Mouse (Mus musculus): ENCODE measurements around the gene Gm10031. TPM values are rescaled to one million over a fixed set of nuclear protein-coding genes. Genes with fewer than 3 reads are reported as not detected.
A peak's percentile ranks its signal among the peaks of the same experiment; 100 is the strongest.

The Gm10031 gene
- total RNA-seq, 1 experiment, result 20.3 TPM

DNA sequence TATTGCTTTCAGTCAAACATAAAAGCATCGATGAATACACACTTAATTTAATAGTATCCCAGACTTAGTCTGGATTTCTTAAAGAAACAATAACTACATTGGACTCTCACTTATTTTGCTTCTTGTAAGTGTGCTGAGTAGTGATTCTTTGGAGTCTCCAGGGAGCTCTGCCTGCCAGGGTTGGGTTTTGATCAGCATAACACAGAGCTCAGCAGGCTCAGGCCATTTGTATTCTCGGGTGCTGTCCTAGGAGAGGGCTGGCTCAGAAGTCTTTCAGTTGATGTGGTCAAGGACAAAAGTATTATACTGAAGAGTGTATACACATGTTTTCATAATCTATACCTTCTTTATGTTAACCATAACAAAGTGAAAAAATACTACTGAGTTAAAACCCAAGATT lies 41.5 kb downstream of the Gm10031 start:
- TF ChIP-seq ZNF384 (IDR thresholded peaks at IDR 0.05; ENCODE audit: low read depth, low read length), result no peak
- TF ChIP-seq CHD2 (IDR thresholded peaks at IDR 0.05; ENCODE audit: low read depth, low read length), result no peak
- no peak for TF ChIP-seq HCFC1 (IDR thresholded peaks at IDR 0.05; ENCODE audit: borderline replicate concordance, insufficient read depth, low read length)
- TF ChIP-seq MAFK (IDR thresholded peaks at IDR 0.05; ENCODE audit: insufficient read depth, low read depth, low read length), result no peak
- TF ChIP-seq ZC3H11A (IDR thresholded peaks at IDR 0.05; ENCODE audit: borderline replicate concordance, low read depth, low read length), result no peak
- no peak overlapping the region; the same call in 1 of the 2 replicates for H3K27ac ChIP-seq (ENCODE audit: insufficient read depth, low read depth, low read length, poor library complexity, severe bottlenecking)
- in situ Hi-C loops (cut with MboI; ENCODE audit: low sequenced_read_pairs in 2 of 2, unreplicated experiment in 2 of 2), result no loop called here
- no peaks in the 10 kb centered on the region for H3K9me3 ChIP-seq (ENCODE audit: control insufficient read depth, insufficient read depth, low read depth, low read length)
- peaks cover 7 to 10% of the 10 kb centered on the region in 2 experiments; a peak in 3 of 4 replicates for H3K4me1 ChIP-seq (ENCODE audit: control insufficient read depth in 2 of 2, insufficient read depth in 2 of 2, low read length in 2 of 2, poor library complexity in 1 of 2)
- DNase-seq (ENCODE audit: low read depth, low spot score), result no peak
- 0 out of 4 replicates have a peak overlapping the region, but pooled peaks of 1 of the 2 experiments have one; percentile 25 for H3K4me3 ChIP-seq (ENCODE audit: insufficient read depth in 1 of 2, low read depth in 1 of 2, low read length in 2 of 2, poor library complexity in 1 of 2, severe bottlenecking in 1 of 2)
- no peaks in the 10 kb centered on the region for H3K36me3 ChIP-seq (ENCODE audit: control insufficient read depth, insufficient read depth, low read length, poor library complexity, severe bottlenecking)
- no peak overlapping the region for H3K9ac ChIP-seq (ENCODE audit: insufficient read depth, low read depth, low read length, poor library complexity, severe bottlenecking)

DNA sequence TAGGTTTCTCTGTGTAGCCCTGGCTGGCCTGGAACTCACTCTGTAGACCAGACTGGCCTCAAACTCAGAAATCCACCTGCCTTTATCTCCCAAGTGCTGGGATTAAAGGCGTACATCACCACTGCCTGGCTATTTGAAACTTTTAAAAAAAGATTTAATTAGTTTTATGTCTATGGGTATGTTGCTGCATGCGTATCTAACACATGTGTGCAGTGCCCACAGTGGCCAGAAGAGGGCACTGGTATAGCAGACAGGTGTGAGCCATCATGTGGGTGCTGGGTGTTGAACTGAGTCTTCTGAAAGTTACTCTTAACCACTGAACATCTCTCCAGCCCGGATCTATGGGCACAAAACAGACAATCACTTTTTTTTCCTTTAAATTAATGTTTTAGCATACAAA lies 42.3 kb downstream of the Gm10031 start:
- peak; percentile 65 for DNase-seq (ENCODE audit: low read depth, low spot score)
- no peak overlapping the region; the same call in 1 of the 2 replicates for H3K27ac ChIP-seq (ENCODE audit: insufficient read depth, low read depth, low read length, poor library complexity, severe bottlenecking)
- in situ Hi-C loops (cut with MboI; ENCODE audit: low sequenced_read_pairs in 2 of 2, unreplicated experiment in 2 of 2), result no loop called here
- no peak for TF ChIP-seq ZC3H11A (IDR thresholded peaks at IDR 0.05; ENCODE audit: borderline replicate concordance, low read depth, low read length)
- TF ChIP-seq ZNF384 (IDR thresholded peaks at IDR 0.05; ENCODE audit: low read depth, low read length), result peak; percentile 67; the same call in 1 of the 2 replicates
- TF ChIP-seq MAFK (IDR thresholded peaks at IDR 0.05; ENCODE audit: insufficient read depth, low read depth, low read length), result no peak
- no peak for TF ChIP-seq HCFC1 (IDR thresholded peaks at IDR 0.05; ENCODE audit: borderline replicate concordance, insufficient read depth, low read length)
- TF ChIP-seq CHD2 (IDR thresholded peaks at IDR 0.05; ENCODE audit: low read depth, low read length), result no peak
- no peak overlapping the region for H3K4me3 ChIP-seq (ENCODE audit: insufficient read depth in 1 of 2, low read depth in 1 of 2, low read length in 2 of 2, poor library complexity in 1 of 2, severe bottlenecking in 1 of 2)
- no peaks in the 10 kb centered on the region for H3K9me3 ChIP-seq (ENCODE audit: control insufficient read depth, insufficient read depth, low read depth, low read length)
- H3K36me3 ChIP-seq (ENCODE audit: control insufficient read depth, insufficient read depth, low read length, poor library complexity, severe bottlenecking), result no peaks in the 10 kb centered on the region
- peaks cover 5 to 10% of the 10 kb centered on the region in 2 experiments; a peak in 3 of 4 replicates for H3K4me1 ChIP-seq (ENCODE audit: control insufficient read depth in 2 of 2, insufficient read depth in 2 of 2, low read length in 2 of 2, poor library complexity in 1 of 2)
- no peak overlapping the region for H3K9ac ChIP-seq (ENCODE audit: insufficient read depth, low read depth, low read length, poor library complexity, severe bottlenecking)

DNA sequence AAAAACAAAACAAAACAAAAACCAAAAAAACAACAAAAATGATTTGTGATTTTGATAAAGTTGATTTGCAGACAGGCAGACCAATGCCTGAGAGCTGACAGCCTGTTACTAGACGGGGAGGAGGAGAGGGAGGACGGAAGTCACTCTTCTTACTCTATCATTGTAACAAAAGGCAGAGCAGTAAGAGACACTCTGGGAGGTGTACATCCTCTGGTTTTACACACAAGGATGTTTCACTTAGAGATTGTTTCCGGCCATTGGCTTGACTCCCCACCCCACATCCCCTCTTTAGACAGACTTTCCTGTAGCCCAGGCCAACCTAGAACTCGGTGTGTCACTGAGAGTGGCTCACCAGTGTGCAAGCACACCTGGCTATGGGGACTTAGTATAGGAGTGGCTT lies 45.8 kb downstream of the Gm10031 start:
- no peak for DNase-seq (ENCODE audit: low read depth, low spot score)
- Histone ChIP-seq H3K36me3 (ENCODE audit: control insufficient read depth, insufficient read depth, low read length, poor library complexity, severe bottlenecking) (no peaks in the 10 kb centered on the region), H3K4me3 (ENCODE audit: insufficient read depth in 1 of 2, low read depth in 1 of 2, low read length in 2 of 2, poor library complexity in 1 of 2, severe bottlenecking in 1 of 2) (no peak overlapping the region), H3K9ac (ENCODE audit: insufficient read depth, low read depth, low read length, poor library complexity, severe bottlenecking) (no peak overlapping the region), H3K9me3 (ENCODE audit: control insufficient read depth, insufficient read depth, low read depth, low read length) (no peaks in the 10 kb centered on the region), H3K4me1 (ENCODE audit: control insufficient read depth in 2 of 2, insufficient read depth in 2 of 2, low read length in 2 of 2, poor library complexity in 1 of 2) (peaks cover 5 to 10% of the 10 kb centered on the region in 2 experiments; a peak in 2 of 4 replicates), H3K27ac (ENCODE audit: insufficient read depth, low read depth, low read length, poor library complexity, severe bottlenecking) (no peak overlapping the region)
- TF ChIP-seq ZNF384 (IDR thresholded peaks at IDR 0.05; ENCODE audit: low read depth, low read length), result no peak
- no peak for TF ChIP-seq CHD2 (IDR thresholded peaks at IDR 0.05; ENCODE audit: low read depth, low read length)
- TF ChIP-seq HCFC1 (IDR thresholded peaks at IDR 0.05; ENCODE audit: borderline replicate concordance, insufficient read depth, low read length), result no peak
- no peak for TF ChIP-seq ZC3H11A (IDR thresholded peaks at IDR 0.05; ENCODE audit: borderline replicate concordance, low read depth, low read length)
- TF ChIP-seq MAFK (IDR thresholded peaks at IDR 0.05; ENCODE audit: insufficient read depth, low read depth, low read length), result no peak
- in situ Hi-C loops (cut with MboI; ENCODE audit: low sequenced_read_pairs in 2 of 2, unreplicated experiment in 2 of 2), result no loop called here

- Histone ChIP-seq H3K4me1 (ENCODE audit: control insufficient read depth in 2 of 2, insufficient read depth in 2 of 2, low read length in 2 of 2, poor library complexity in 1 of 2) (0 out of 4 replicates have a peak, but pooled peaks cover 2 to 3% of the 10 kb centered on the region in 2 experiments), H3K27ac (ENCODE audit: insufficient read depth, low read depth, low read length, poor library complexity, severe bottlenecking) (no peak overlapping the region), H3K36me3 (ENCODE audit: control insufficient read depth, insufficient read depth, low read length, poor library complexity, severe bottlenecking) (no peaks in the 10 kb centered on the region), H3K4me3 (ENCODE audit: insufficient read depth in 1 of 2, low read depth in 1 of 2, low read length in 2 of 2, poor library complexity in 1 of 2, severe bottlenecking in 1 of 2) (no peak overlapping the region), H3K9me3 (ENCODE audit: control insufficient read depth, insufficient read depth, low read depth, low read length) (no peaks in the 10 kb centered on the region), H3K9ac (ENCODE audit: insufficient read depth, low read depth, low read length, poor library complexity, severe bottlenecking) (no peak overlapping the region)
- no peak for DNase-seq (ENCODE audit: low read depth, low spot score)
- in situ Hi-C loops (cut with MboI; ENCODE audit: low sequenced_read_pairs in 2 of 2, unreplicated experiment in 2 of 2), result no loop called here
- TF ChIP-seq ZNF384 (IDR thresholded peaks at IDR 0.05; ENCODE audit: low read depth, low read length) (no peak), HCFC1 (IDR thresholded peaks at IDR 0.05; ENCODE audit: borderline replicate concordance, insufficient read depth, low read length) (no peak), ZC3H11A (IDR thresholded peaks at IDR 0.05; ENCODE audit: borderline replicate concordance, low read depth, low read length) (no peak), CHD2 (IDR thresholded peaks at IDR 0.05; ENCODE audit: low read depth, low read length) (no peak), MAFK (IDR thresholded peaks at IDR 0.05; ENCODE audit: insufficient read depth, low read depth, low read length) (no peak)
These were observed 49.1 kb downstream of the Gm10031 start for GRCm38 (mm10) chr1:156572952-156573351.

Other genes starting within 250 kb of the Gm10031 start
- gene Tdrd5, start 220.3 kb upstream of the Gm10031 start, total RNA-seq (2012; rRNA removed), result 1.6 and 1.7 TPM in 2 replicates
- gene Nphs2, start 213.3 kb upstream of the Gm10031 start, total RNA-seq (2012; rRNA removed), result not detected in 2 replicates
- 350 and 385 TPM in 2 replicates for gene Gm2000, start 158.0 kb upstream of the Gm10031 start, total RNA-seq (2012; rRNA removed)
- 0.49 and 0.69 TPM in 2 replicates for gene Axdnd1, start 102.9 kb upstream of the Gm10031 start, total RNA-seq (2012; rRNA removed)
- gene Soat1, start 49.7 kb upstream of the Gm10031 start, total RNA-seq (2012; rRNA removed), result 62.4 and 73.9 TPM in 2 replicates
- 41.1 and 42.3 TPM in 2 replicates for gene Abl2, start 34.8 kb downstream of the Gm10031 start, total RNA-seq (2012; rRNA removed)
- gene Tor3a, start 150.3 kb downstream of the Gm10031 start, total RNA-seq (2012; rRNA removed), result 17.2 and 38.2 TPM in 2 replicates
- 20.1 and 22.2 TPM in 2 replicates for gene Fam20b, start 195.1 kb downstream of the Gm10031 start, total RNA-seq (2012; rRNA removed)

All from ES-E14 (cell line).